Comparison of ENCODE assay signal across 10 mouse cellular contexts in the genomic region with DNA sequence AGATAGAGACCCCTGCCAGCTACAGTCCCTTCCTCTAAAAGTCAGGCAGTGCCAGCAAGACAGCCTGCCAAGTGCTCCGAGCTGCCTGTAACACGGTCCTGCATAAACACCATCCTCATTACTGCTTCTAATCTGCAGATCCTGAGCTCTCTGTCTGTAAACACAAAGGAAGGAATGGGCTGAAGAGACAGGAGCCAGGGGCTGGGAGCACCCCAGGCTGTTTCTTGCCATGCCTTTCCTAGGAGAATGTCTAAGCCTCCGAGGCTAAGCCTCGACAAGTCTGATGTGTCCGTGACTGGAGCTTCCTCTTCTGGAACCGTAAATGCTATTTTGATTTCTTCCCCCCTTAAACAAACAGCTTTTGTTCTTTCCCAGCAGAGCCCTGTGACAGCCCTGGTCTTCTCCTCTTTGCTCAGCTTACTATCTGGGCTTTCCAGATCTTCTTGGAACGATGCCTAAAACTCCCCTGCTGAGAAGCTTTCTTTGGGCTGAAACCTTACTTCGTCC. TPM values are rescaled to one million over a fixed set of nuclear protein-coding genes. Genes with fewer than 3 reads are reported as not detected.
DNase-seq lines count a peak whose midpoint lies in the region; ATAC-seq lines count a peak whose summit lies in the region.
"Had no signal": no experiment of that assay in that cellular context is flagged by ENCODE, and none has a peak within 500 bp of the region (broad histone marks: within the 10 kb centered on the region; RNA-seq: fewer than 3 reads in every experiment).

No protein-coding gene starts in this region.

- no peak for ATAC-seq in kidney, embryonic 15.5 days (replicated peaks; ENCODE audit: low FRiP score)
- 0 out of 2 replicates have a peak, but pooled peaks have one; percentile 48 for ATAC-seq in embryonic facial prominence, embryonic 13.5 days (ENCODE audit: insufficient number of reproducible peaks, insufficient read depth, low FRiP score, low TSS enrichment, low read depth)
- peak; percentile 57; the same call in 1 of the 2 replicates for ATAC-seq in midbrain, embryonic 11.5 days (ENCODE audit: low FRiP score)

- H3K27ac ChIP-seq in kidney, embryonic 15.5 days = 0 out of 2 replicates have a peak overlapping the region, but pooled peaks have one; percentile 14
- peak overlapping the region; percentile 85 for H3K27ac ChIP-seq in embryonic facial prominence, embryonic 13.5 days
- no peak overlapping the region for H3K27ac ChIP-seq in midbrain, embryonic 11.5 days (ENCODE audit: low read depth, low read length)

- no peaks in the 10 kb centered on the region for H3K36me3 ChIP-seq in kidney, embryonic 15.5 days
- H3K36me3 ChIP-seq in embryonic facial prominence, embryonic 13.5 days = no peaks in the 10 kb centered on the region
- H3K36me3 ChIP-seq in midbrain, embryonic 11.5 days (ENCODE audit: control insufficient read depth, insufficient read depth, low read length) = no peaks in the 10 kb centered on the region
- H3K36me3 ChIP-seq: G1E had no signal

- H3K4me3 ChIP-seq in kidney, embryonic 15.5 days (replicated peaks) = no peak overlapping the region
- no peak overlapping the region for H3K4me3 ChIP-seq in embryonic facial prominence, embryonic 13.5 days
- no peak overlapping the region for H3K4me3 ChIP-seq in midbrain, embryonic 11.5 days (ENCODE audit: low read depth, low read length)

- DNase-seq in kidney, adult 11 months = no peak
- DNase-seq in Muller cell, postnatal 12 days (ENCODE audit: inconsistent ontology term) = peak; percentile 43
- peak; percentile 86 for DNase-seq in midbrain, embryonic 11.5 days (ENCODE audit: low spot score, missing footprints)
- no peak for DNase-seq in B cell, adult 2 months
- no peak for DNase-seq in spleen, postnatal 14 days (ENCODE audit: low spot score in 2 of 2)
- no peak for DNase-seq in urinary bladder, postnatal 25 days (ENCODE audit: low spot score)
- DNase-seq: kidney, adult 18-20 months had no signal

- no peaks in the 10 kb centered on the region for H3K9me3 ChIP-seq in kidney, embryonic 15.5 days (replicated peaks)
- H3K9me3 ChIP-seq in embryonic facial prominence, embryonic 13.5 days = peaks cover 3% of the 10 kb centered on the region
- no peaks in the 10 kb centered on the region for H3K9me3 ChIP-seq in midbrain, embryonic 11.5 days (ENCODE audit: control insufficient read depth, low read length)
- H3K9me3 ChIP-seq: G1E had no signal

- H3K9ac ChIP-seq in kidney, embryonic 15.5 days = no peak overlapping the region
- H3K9ac ChIP-seq in embryonic facial prominence, embryonic 13.5 days = peak overlapping the region; percentile 49
- no peak overlapping the region for H3K9ac ChIP-seq in midbrain, embryonic 11.5 days (ENCODE audit: low read length)

- H3K4me2 ChIP-seq in kidney, embryonic 15.5 days = 0 out of 2 replicates have a peak overlapping the region, but pooled peaks have one; percentile 5
- peak overlapping the region; percentile 9; the same call in 1 of the 2 replicates for H3K4me2 ChIP-seq in embryonic facial prominence, embryonic 13.5 days
- no peak overlapping the region for H3K4me2 ChIP-seq in midbrain, embryonic 11.5 days

- 26% methylated on average over 8 of the region's 8 CpGs for WGBS in kidney, embryonic 15.5 days
- WGBS in embryonic facial prominence, embryonic 13.5 days = 9% methylated on average over 8 of the region's 8 CpGs
- 19% methylated on average over 8 of the region's 8 CpGs for WGBS in midbrain, embryonic 11.5 days

- no peaks in the 10 kb centered on the region for H3K27me3 ChIP-seq in kidney, embryonic 15.5 days
- H3K27me3 ChIP-seq in embryonic facial prominence, embryonic 13.5 days = no peaks in the 10 kb centered on the region
- no peaks in the 10 kb centered on the region for H3K27me3 ChIP-seq in midbrain, embryonic 11.5 days (ENCODE audit: control insufficient read depth, insufficient read depth, low read length)

- peaks cover 7% of the 10 kb centered on the region for H3K4me1 ChIP-seq in kidney, embryonic 15.5 days
- H3K4me1 ChIP-seq in embryonic facial prominence, embryonic 13.5 days = peaks cover 34% of the 10 kb centered on the region
- peaks cover 13% of the 10 kb centered on the region for H3K4me1 ChIP-seq in midbrain, embryonic 11.5 days (ENCODE audit: control insufficient read depth, insufficient read depth, low read length)

RNA-seq across cellular contexts. Expression of a gene that starts 24.7 kb away (rescaled TPM):
- 12.6 and 15.8 TPM in 2 replicates for polyA plus RNA-seq in kidney, embryonic 15.5 days (2015; fragmentation: Nextera tagmentation; extraction: Ambion mirVana)
- 26.6 and 38.3 TPM in 2 replicates for polyA plus RNA-seq in embryonic facial prominence, embryonic 13.5 days (2015; fragmentation: Nextera tagmentation; extraction: Ambion mirVana)
- 4.3 and 5.1 TPM in 2 replicates for polyA plus RNA-seq in midbrain, embryonic 11.5 days (2014; fragmentation: Nextera tagmentation; extraction: Ambion mirVana)
- polyA plus RNA-seq: G1E had no signal

RNA-seq across cellular contexts. Expression of a gene that starts 49.0 kb away (rescaled TPM):
- polyA plus RNA-seq in kidney, embryonic 15.5 days (2015; fragmentation: Nextera tagmentation; extraction: Ambion mirVana) = 10.9 and 12.5 TPM in 2 replicates
- polyA plus RNA-seq in embryonic facial prominence, embryonic 13.5 days (2015; fragmentation: Nextera tagmentation; extraction: Ambion mirVana) = 5.4 and 5.6 TPM in 2 replicates
- polyA plus RNA-seq in midbrain, embryonic 11.5 days (2014; fragmentation: Nextera tagmentation; extraction: Ambion mirVana) = 4.3 and 5.2 TPM in 2 replicates

Comparison
In these comparisons a context has a peak if more than half of its experiments do, and no peak if none do; other contexts are left out.
1. DNase-seq: peak in Muller cell, postnatal 12 days (single experiment) and midbrain, embryonic 11.5 days (single experiment); none in kidney, adult 11 months (single experiment), B cell, adult 2 months (0 of 2), spleen, postnatal 14 days (0 of 2) and urinary bladder, postnatal 25 days (single experiment).